Mouse (Mus musculus): ENCODE results near the gene Alg9. TPM values are rescaled to one million over a fixed set of nuclear protein-coding genes. Genes with fewer than 3 reads are reported as not detected.
"Not testable (repeated sequence)": the region's sequence is repeated elsewhere in the genome, so short reads cannot be mapped to it uniquely, and the experiment has no call there.

Alg9 gene
- polyA plus RNA-seq, 1 experiment from 2014 or later: 49.2 TPM

DNA sequence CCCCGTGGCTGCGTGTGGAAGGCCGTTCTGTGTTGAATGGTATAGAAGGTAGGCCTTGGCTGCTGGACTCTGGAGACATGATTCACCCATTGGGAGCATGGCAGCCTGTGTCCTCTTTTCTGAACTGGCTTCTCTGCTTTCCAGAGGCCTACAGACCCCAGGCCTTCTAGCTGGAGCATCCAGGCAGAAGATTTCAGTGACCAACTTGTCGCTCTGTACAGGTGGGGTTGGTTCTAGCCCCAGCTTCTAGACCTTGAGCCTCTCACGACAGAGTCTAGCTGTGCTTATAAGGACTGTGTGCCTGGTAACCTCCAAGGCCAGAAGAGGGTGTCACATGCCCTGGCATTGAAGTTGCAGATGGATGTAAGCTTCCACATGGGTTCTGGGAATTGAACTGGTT is 56.7 kb downstream of the Alg9 start:
- WGBS: 95% methylated on average over 5 of the region's 5 CpGs

DNA sequence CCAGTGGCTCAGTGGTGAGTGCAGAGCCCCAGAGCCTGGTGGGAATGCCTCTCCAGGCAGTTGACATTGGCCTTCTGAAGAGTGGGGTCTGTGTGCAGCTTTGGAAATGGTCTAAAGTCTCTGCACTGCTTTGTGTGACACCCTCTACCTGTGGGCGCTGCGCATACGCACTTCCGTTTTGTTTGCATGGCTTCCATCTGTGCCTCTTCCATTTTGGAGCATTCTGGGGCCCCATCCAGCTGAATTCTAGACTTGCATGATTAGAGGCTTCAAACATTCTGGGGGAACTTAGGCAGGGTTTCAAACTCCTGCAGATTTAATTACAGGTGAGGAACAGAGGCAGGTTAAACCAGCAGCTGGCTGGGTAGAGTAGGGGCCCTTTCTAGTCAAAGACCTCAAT is 57.3 kb downstream of the Alg9 start:
- 97% methylated on average over 4 of the region's 4 CpGs for WGBS
- Histone ChIP-seq H3K36me3 (peaks cover 28% of the 10 kb centered on the region), H3K27me3 (no peaks in the 10 kb centered on the region), H3K4me1 (replicated peaks) (no peaks in the 10 kb centered on the region), H3K9me3 (no peaks in the 10 kb centered on the region), H3K27ac (replicated peaks) (no peak overlapping the region), H3K4me3 (no peak overlapping the region), H3K4me2 (no peak overlapping the region), H3K9ac (no peak overlapping the region)
- no peak for ATAC-seq (ENCODE audit: low read depth)

More for the DNA sequence above, 56.7 kb downstream of the Alg9 start:
- Histone ChIP-seq H3K9me3 (no peaks in the 10 kb centered on the region), H3K4me2 (no peak overlapping the region), H3K4me1 (replicated peaks) (no peaks in the 10 kb centered on the region), H3K36me3 (peaks cover 28% of the 10 kb centered on the region), H3K27ac (replicated peaks) (no peak overlapping the region), H3K4me3 (no peak overlapping the region), H3K9ac (no peak overlapping the region), H3K27me3 (no peaks in the 10 kb centered on the region)
- no peak for ATAC-seq (ENCODE audit: low read depth)

DNA sequence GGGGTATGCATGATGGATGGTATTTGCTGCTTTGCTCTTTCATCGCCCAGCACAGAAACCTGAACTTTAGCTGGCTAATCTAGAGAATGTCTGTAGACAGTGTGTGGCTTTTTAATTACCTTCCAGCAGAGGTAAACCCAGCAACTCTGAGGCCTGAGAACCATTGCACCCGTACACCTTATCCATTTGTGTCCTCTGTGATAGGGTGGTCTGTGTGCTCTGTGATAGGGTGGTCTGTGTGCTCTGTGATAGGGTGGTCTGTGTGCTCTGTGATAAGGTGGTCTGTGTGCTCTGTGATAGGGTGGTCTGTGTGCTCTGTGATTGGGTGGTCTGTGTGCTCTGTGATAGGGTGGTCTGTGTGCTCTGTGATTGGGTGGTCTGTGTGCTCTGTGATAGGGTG is 57.8 kb downstream of the Alg9 start:
- not testable (repeated sequence) for H3K27ac ChIP-seq (replicated peaks); H3K4me3 ChIP-seq; H3K4me2 ChIP-seq; H3K9me3 ChIP-seq; ATAC-seq (ENCODE audit: low read depth); H3K4me1 ChIP-seq (replicated peaks); H3K9ac ChIP-seq; H3K27me3 ChIP-seq
- peaks cover 29% of the 10 kb centered on the region for H3K36me3 ChIP-seq
- WGBS: 93% methylated on average over 2 of the region's 2 CpGs

DNA sequence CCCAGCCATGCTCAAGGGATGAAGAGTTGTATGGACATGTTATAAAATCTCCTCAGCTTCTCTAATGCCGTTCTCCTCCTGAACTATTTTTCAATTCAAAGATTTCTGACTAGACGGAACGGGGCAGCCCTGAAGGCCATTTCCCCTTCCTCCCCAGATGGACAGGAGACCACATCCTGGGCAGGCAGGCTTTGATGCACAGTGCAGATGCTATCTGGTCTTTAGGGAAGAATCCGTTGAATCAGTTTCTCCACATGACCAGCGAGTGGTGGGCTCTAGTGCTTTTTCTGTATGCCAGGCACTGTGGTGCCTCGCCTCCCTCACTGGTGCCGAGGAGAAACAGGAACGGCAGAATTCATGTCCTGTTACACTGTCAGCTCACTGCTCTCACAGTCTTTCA is 59.0 kb downstream of the Alg9 start:
- Histone ChIP-seq H3K9ac (no peak overlapping the region), H3K27ac (replicated peaks) (no peak overlapping the region), H3K4me1 (replicated peaks) (no peaks in the 10 kb centered on the region), H3K9me3 (no peaks in the 10 kb centered on the region), H3K36me3 (peaks cover 22% of the 10 kb centered on the region), H3K4me2 (no peak overlapping the region), H3K27me3 (no peaks in the 10 kb centered on the region), H3K4me3 (no peak overlapping the region)
- no peak for ATAC-seq (ENCODE audit: low read depth)
- WGBS: 89% methylated on average over 8 of the region's 8 CpGs

DNA sequence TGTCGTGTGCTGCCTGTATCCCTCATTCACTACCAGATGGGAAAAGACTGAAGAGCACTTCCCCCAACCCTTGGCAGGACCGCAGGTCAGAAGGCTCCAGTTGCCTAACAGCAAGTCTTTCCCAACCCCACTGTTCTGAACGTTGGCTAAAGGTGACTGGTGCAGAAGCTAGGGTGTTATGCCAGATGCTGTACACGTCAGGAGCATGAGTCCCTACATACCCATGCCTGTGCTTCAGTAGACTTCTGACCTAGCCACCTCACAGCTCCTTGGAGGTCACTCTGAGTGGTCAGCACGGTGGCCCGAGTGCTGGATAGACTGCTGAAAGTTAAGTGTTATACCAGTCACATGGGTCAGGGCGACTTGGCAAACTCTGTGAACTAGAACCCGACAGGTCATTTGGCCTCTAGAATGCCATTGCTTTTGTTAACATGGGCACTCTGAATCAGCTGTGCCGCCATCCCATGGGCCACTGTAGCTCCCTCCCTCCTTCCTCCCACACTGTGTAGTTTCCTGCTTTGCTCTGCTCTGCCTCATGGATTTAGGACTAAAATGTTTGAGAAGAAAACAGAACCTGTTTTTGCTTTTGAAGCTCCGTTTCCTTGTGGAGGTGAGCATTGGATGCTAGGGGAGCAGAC is 60.4 kb downstream of the Alg9 start:
- no peak overlapping the region for H3K4me2 ChIP-seq
- H3K36me3 ChIP-seq: peaks cover 18% of the 10 kb centered on the region
- H3K4me3 ChIP-seq: no peak overlapping the region
- ATAC-seq (ENCODE audit: low read depth): no peak
- no peaks in the 10 kb centered on the region for H3K27me3 ChIP-seq
- 89% methylated on average over 10 of the region's 10 CpGs for WGBS
- no peak overlapping the region for H3K27ac ChIP-seq (replicated peaks)
- H3K4me1 ChIP-seq (replicated peaks): no peaks in the 10 kb centered on the region
- H3K9ac ChIP-seq: no peak overlapping the region
- no peaks in the 10 kb centered on the region for H3K9me3 ChIP-seq

DNA sequence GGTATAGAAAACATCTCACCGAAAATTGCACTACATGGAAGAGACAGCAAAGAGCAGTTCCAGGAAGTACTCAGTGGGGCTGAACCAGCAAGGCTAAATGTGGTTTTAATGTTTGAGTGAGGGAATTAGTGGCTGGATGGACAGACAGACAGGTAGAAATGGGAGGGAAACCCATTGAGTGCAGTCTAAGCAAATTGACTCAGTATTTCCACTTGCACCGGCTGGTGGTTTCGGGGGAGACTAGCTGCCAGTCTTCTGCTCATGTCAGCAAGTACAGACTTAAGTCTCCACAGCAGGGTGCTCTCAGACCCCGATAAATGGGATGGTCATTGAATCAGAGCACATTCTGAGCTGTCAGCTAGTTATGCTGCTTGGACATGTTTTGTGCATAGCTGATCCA is 61.3 kb downstream of the Alg9 start:
- H3K9me3 ChIP-seq: no peaks in the 10 kb centered on the region
- H3K27ac ChIP-seq (replicated peaks): no peak overlapping the region

DNA sequence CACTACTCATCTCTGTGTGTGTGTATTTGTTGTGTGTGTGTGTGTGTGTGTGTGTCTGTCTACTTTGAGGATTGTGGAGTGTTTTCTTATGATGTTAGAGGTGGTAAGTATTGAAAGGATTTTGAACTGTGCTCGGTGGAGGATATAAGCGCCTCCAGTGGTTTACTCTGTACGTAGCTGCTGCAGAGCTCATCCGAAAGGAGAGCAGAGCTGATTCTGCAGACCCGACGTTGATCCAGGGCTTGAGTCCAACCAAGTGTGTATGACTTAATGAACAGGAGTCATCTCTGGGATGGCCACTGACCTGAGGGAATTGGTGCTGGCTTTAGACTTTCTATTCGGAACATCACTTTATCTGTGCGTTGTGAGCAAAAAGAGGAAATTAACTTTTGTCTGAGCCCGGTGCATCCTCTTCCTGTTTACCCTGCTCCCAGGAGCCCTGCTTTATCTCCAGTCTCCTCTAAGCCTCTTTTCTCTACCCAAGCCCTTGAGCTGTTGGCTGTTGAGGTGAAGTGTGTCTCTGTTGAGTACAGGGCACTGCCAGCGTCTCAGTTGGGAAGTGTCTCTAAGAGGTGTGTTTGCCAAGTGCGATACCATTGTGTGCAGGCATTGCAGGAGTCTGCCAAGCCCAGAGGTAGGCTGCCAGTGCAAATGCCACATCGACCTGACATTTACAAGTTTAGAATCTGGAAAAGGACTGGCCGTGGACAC is 66.4 kb downstream of the Alg9 start:
- Histone ChIP-seq H3K27ac (replicated peaks) (no peak overlapping the region), H3K4me2 (no peak overlapping the region), H3K9ac (no peak overlapping the region), H3K4me1 (replicated peaks) (no peaks in the 10 kb centered on the region), H3K36me3 (peaks cover 29% of the 10 kb centered on the region), H3K27me3 (no peaks in the 10 kb centered on the region), H3K4me3 (no peak overlapping the region), H3K9me3 (no peaks in the 10 kb centered on the region)
- 87% methylated on average over 13 of the region's 13 CpGs for WGBS
- no peak for ATAC-seq (ENCODE audit: low read depth)

More for the DNA sequence above, 61.3 kb downstream of the Alg9 start:
- peaks cover 18% of the 10 kb centered on the region for H3K36me3 ChIP-seq
- H3K27me3 ChIP-seq: no peaks in the 10 kb centered on the region
- H3K4me2 ChIP-seq: no peak overlapping the region
- H3K9ac ChIP-seq: no peak overlapping the region
- 84% methylated on average over 4 of the region's 4 CpGs for WGBS
- no peak overlapping the region for H3K4me3 ChIP-seq
- no peak for ATAC-seq (ENCODE audit: low read depth)
- H3K4me1 ChIP-seq (replicated peaks): no peaks in the 10 kb centered on the region

DNA sequence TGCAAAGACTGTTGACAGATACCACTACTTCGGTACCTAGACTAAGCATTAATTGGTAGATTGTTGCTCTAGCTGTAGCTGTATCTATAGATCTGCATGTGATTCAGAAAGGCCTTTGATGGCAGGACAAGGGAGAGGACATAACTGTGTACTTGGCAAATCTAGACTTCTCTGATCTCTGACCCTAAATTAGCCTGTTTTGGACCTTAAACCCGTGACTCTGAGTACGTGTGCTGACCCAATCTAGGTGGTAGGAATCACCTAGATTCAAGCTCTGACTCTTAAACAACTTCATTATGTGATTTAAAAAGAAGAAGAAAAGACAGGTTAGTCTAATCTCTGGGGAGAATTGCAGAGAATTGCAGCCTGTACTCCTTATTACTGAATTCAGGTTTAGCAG is 70.3 kb downstream of the Alg9 start, which contains the start of gene Ppp2r1b:
TSS of gene Ppp2r1b (plus strand) at position 221 of the 400 bp plus-strand sequence.
- Histone ChIP-seq H3K36me3 (peaks cover 24% of the 10 kb centered on the region), H3K4me1 (replicated peaks) (no peaks in the 10 kb centered on the region), H3K4me2 (no peak within 1 kb of the TSS), H3K9ac (no peak within 1 kb of the TSS), H3K9me3 (no peaks in the 10 kb centered on the region), H3K27me3 (no peaks in the 10 kb centered on the region), H3K27ac (replicated peaks) (no peak within 1 kb of the TSS), H3K4me3 (no peak within 1 kb of the TSS)
- ATAC-seq (ENCODE audit: low read depth): no peak
- WGBS: 96% methylated on average over 3 of the region's 3 CpGs

DNA sequence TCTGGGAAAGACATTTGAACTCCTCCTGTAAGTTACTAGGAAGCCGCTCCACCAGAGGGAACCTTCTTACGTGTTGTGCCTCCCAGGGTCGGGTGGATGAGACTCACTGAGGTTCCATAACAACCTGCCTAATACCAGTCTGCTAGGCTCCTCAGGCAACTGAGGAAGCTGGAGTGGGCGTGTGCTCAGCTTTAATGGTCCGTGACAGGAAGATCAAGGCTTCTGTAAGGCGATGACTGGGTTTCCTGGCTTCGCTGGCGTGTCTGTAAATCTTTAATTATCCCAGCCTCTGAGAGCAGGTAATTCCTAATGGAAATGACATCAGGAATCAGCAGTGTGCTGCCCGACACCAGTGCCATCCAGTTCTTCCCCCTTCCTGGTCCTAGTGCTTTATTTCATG is 70.7 kb downstream of the Alg9 start:
- 48% methylated on average over 9 of the region's 9 CpGs for WGBS
- H3K4me2 ChIP-seq: no peak overlapping the region
- H3K9ac ChIP-seq: no peak overlapping the region
- no peak overlapping the region for H3K27ac ChIP-seq (replicated peaks)
- no peaks in the 10 kb centered on the region for H3K4me1 ChIP-seq (replicated peaks)
- H3K36me3 ChIP-seq: peaks cover 24% of the 10 kb centered on the region
- H3K4me3 ChIP-seq: no peak overlapping the region
- no peaks in the 10 kb centered on the region for H3K9me3 ChIP-seq
- H3K27me3 ChIP-seq: no peaks in the 10 kb centered on the region
- ATAC-seq (ENCODE audit: low read depth): no peak

DNA sequence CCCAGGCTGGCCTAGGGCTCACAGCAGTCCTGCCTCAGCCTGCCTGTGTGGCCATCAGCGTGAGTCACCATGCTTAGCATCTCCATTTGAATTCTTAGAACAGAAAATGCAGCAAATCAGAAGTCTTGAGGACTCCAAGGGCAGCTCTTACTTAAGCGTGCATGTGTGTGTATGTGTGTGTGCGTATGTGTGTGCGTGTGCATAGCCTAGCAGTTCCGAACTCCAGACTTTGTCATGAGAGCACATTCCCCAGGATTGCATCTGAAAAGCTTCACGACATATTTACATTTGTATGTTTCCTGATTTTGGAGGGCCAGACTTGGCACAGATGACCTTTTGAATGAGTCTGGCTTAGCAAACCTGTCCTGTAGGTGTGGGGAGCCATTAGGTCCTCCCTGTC is 72.3 kb downstream of the Alg9 start:
- Histone ChIP-seq H3K4me1 (replicated peaks) (no peaks in the 10 kb centered on the region), H3K36me3 (peaks cover 24% of the 10 kb centered on the region), H3K4me2 (no peak overlapping the region), H3K27ac (replicated peaks) (no peak overlapping the region), H3K27me3 (no peaks in the 10 kb centered on the region), H3K4me3 (no peak overlapping the region), H3K9ac (no peak overlapping the region), H3K9me3 (no peaks in the 10 kb centered on the region)
- 91% methylated on average over 6 of the region's 6 CpGs for WGBS
- ATAC-seq (ENCODE audit: low read depth): no peak

DNA sequence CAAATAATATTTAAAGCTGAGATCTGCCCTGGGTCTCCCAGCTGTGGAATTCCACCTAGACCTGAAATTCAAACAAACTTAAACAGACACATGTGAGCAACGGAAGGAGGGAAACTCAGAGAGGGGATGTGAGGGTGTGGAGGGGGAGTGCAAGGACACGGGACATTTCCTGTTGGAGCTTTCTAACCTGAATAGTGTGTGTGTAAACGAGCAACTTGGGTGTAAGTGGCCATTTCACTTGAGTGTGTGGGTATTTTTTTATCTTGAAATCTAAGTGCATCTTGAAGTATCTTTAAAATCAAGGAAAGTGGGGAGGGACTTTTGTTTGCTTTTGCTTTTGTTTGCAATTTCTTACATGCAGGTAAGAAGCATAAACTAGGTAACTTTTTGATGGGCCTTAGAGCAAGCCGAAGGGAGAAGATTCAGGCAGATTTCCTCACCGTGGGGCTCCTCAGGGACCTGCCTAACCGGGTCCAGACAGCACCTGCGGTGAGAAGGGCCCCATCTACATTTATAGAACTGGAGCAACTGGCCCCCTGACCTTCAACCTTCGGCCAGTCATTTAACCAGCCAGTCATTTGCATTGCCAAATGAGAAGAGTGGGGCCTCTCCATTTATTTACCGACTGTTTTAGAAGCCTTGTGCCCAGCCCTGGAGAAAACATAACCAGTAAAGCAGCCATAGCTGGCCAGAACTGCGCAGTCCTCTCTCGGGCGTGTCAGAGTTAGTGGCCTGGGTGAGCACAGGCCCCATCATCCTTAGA is 73.0 kb downstream of the Alg9 start:
- H3K9me3 ChIP-seq: no peaks in the 10 kb centered on the region

DNA sequence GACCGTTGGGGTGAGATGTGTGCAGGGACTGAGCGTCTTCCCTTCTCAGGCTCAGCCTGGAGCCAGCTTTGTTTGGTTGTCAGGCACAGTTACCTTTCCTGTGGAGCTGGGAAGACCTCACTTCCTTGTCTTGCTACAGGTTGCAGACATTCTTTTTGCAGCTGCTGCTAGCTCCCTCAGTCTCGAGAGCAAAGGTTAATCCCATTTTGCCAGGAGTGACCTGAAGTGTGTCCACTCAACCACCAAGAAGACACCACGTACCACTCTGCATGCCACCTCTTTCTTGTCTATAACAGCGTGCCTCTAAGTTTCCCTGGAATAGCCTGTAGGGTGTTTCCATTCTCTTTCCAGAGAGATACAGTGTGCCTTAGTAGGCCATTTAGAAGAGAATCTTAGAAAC is 74.0 kb downstream of the Alg9 start:
- ATAC-seq (ENCODE audit: low read depth): no peak
- H3K4me1 ChIP-seq (replicated peaks): peaks cover 10% of the 10 kb centered on the region
- H3K36me3 ChIP-seq: peaks cover 15% of the 10 kb centered on the region; the same call in 1 of the 2 replicates
- 75% methylated on average over 5 of the region's 5 CpGs for WGBS
- no peak overlapping the region for H3K27ac ChIP-seq (replicated peaks)
- H3K4me2 ChIP-seq: no peak overlapping the region
- H3K9me3 ChIP-seq: no peaks in the 10 kb centered on the region
- H3K27me3 ChIP-seq: no peaks in the 10 kb centered on the region
- no peak overlapping the region for H3K9ac ChIP-seq
- no peak overlapping the region for H3K4me3 ChIP-seq

More for the DNA sequence above, 73.0 kb downstream of the Alg9 start:
- no peak overlapping the region for H3K9ac ChIP-seq
- H3K27ac ChIP-seq (replicated peaks): no peak overlapping the region
- ATAC-seq (ENCODE audit: low read depth): no peak
- no peak overlapping the region for H3K4me2 ChIP-seq
- 71% methylated on average over 12 of the region's 12 CpGs for WGBS
- no peak overlapping the region for H3K4me3 ChIP-seq
- H3K4me1 ChIP-seq (replicated peaks): peaks cover 3% of the 10 kb centered on the region
- H3K27me3 ChIP-seq: no peaks in the 10 kb centered on the region
- peaks cover 21% of the 10 kb centered on the region for H3K36me3 ChIP-seq

Measured in neural tube, embryonic 13.5 days (tissue).